In the genomic region with DNA sequence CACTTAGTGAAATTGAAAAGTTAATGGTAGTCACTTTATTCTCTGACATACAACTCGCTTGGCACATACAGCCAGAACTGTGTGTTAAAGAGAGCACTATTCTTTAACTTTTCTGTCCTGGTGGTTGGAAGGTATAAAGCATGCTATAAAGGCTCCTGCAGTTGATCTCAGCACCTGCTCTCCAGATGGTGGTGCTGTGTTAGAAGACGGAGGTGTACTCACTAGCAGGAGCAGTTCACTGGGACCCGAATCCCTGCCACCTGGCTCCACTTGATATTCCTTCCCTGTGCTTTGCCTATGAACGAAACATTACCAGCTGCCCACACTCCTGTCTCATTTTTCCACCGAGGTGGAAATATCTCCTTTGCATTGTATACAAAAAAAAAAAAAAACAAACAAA, we compare ENCODE assay signal across 19 mouse cellular contexts.
DNase-seq lines count a peak whose midpoint lies in the region; ATAC-seq and TF ChIP-seq lines count a peak whose summit lies in the region.
"Had no signal": no experiment of that assay in that cellular context is flagged by ENCODE, and none has a peak within 500 bp of the region (broad histone marks: within the 10 kb centered on the region; RNA-seq: fewer than 3 reads in every experiment).

No protein-coding gene starts in this region.

- ATAC-seq in kidney, postnatal 0 days (replicated peaks; ENCODE audit: low FRiP score, low read depth) = no peak
- ATAC-seq in Patski = no peak
- no peak for ATAC-seq in embryonic facial prominence, embryonic 14.5 days (ENCODE audit: low read depth)
- ATAC-seq in stomach, postnatal 0 days (ENCODE audit: low FRiP score, low TSS enrichment) = no peak
- ATAC-seq: forebrain, postnatal 0 days; intestine, embryonic 16.5 days; midbrain, embryonic 16.5 days had no signal

- CTCF ChIA-PET in Patski (lab: Charles Lee) = interaction anchor here (0.9 kb wide), 1 partner anchor 8 kb away, joined by 3 read pairs; no protein-coding TSS in a partner anchor

- no peak overlapping the region for H3K9ac ChIP-seq in kidney, postnatal 0 days (ENCODE audit: low read depth, low read length)
- H3K9ac ChIP-seq in embryonic facial prominence, embryonic 14.5 days (ENCODE audit: low read depth, low read length) = no peak overlapping the region
- H3K9ac ChIP-seq in stomach, postnatal 0 days (ENCODE audit: low read length) = no peak overlapping the region
- H3K9ac ChIP-seq: embryonic facial prominence, embryonic 12.5 days; forebrain, postnatal 0 days; hindbrain, embryonic 13.5 days; liver, embryonic 13.5 days; lung, embryonic 15.5 days had no signal

- H3K36me3 ChIP-seq in kidney, postnatal 0 days (ENCODE audit: insufficient read depth, low read length) = no peaks in the 10 kb centered on the region
- H3K36me3 ChIP-seq in embryonic facial prominence, embryonic 14.5 days (ENCODE audit: control insufficient read depth, insufficient read depth, low read length) = no peaks in the 10 kb centered on the region
- no peaks in the 10 kb centered on the region for H3K36me3 ChIP-seq in stomach, postnatal 0 days (ENCODE audit: control insufficient read depth, insufficient read depth, low read length)
- H3K36me3 ChIP-seq: embryonic facial prominence, embryonic 12.5 days; hindbrain, embryonic 13.5 days; liver, embryonic 13.5 days; lung, embryonic 15.5 days had no signal

- no peak for DNase-seq in kidney, postnatal 0 days (ENCODE audit: low spot score)
- no peak for DNase-seq in kidney, adult 18-20 months
- no peak for DNase-seq in Patski (ENCODE audit: low read depth, low spot score)
- peak; percentile 15 for DNase-seq in embryonic facial prominence, embryonic 14.5 days (ENCODE audit: low spot score)
- no peak for DNase-seq in stomach, postnatal 0 days (ENCODE audit: low spot score)
- no peak for DNase-seq in lung, postnatal 14 days
- no peak for DNase-seq in gastrocnemius, adult 2 months
- DNase-seq: cerebellum, postnatal 10 days; forebrain, postnatal 0 days; gastrocnemius, postnatal 14 days; kidney, postnatal 14 days; liver, embryonic 13.5 days; spleen, adult 18-20 months; thymus, postnatal 36 days had no signal

- no peak overlapping the region for H3K4me3 ChIP-seq in kidney, postnatal 0 days (replicated peaks; ENCODE audit: low read depth, low read length)
- H3K4me3 ChIP-seq in embryonic facial prominence, embryonic 14.5 days (ENCODE audit: low read depth, low read length) = no peak overlapping the region
- no peak overlapping the region for H3K4me3 ChIP-seq in stomach, postnatal 0 days (ENCODE audit: low read depth, low read length)
- no peak overlapping the region for H3K4me3 ChIP-seq in gastrocnemius, adult 2 months
- H3K4me3 ChIP-seq: embryonic facial prominence, embryonic 12.5 days; hindbrain, embryonic 13.5 days; liver, embryonic 13.5 days; lung, embryonic 15.5 days had no signal

- intact Hi-C loops in gastrocnemius, adult 2 months (cut with DNase I) = no loop called here

- TF ChIP-seq CTCF in kidney, postnatal 0 days (IDR thresholded peaks at IDR 0.05; ENCODE audit: low read depth) = peak; percentile 27; the same call in 1 of the 2 replicates
- peak; percentile 8 for TF ChIP-seq CTCF in Patski (IDR thresholded peaks at IDR 0.05)
- peak; percentile 14; the same call in 1 of the 2 replicates for TF ChIP-seq CTCF in stomach, postnatal 0 days (IDR thresholded peaks at IDR 0.05; ENCODE audit: low read depth)
- no peak for TF ChIP-seq CTCF in gastrocnemius, adult 2 months (IDR thresholded peaks at IDR 0.05)

- 58% methylated on average over 5 of the region's 5 CpGs for WGBS in kidney, postnatal 0 days
- WGBS in embryonic facial prominence, embryonic 14.5 days = 36% methylated on average over 5 of the region's 5 CpGs
- WGBS in stomach, postnatal 0 days = 56% methylated on average over 5 of the region's 5 CpGs

- no peak overlapping the region for H3K4me2 ChIP-seq in kidney, postnatal 0 days (ENCODE audit: low read length)
- H3K4me2 ChIP-seq in embryonic facial prominence, embryonic 14.5 days (ENCODE audit: low read depth, low read length) = no peak overlapping the region
- no peak overlapping the region for H3K4me2 ChIP-seq in stomach, postnatal 0 days (replicated peaks; ENCODE audit: low read depth)
- H3K4me2 ChIP-seq: embryonic facial prominence, embryonic 12.5 days; hindbrain, embryonic 13.5 days; liver, embryonic 13.5 days; lung, embryonic 15.5 days had no signal

- H3K4me1 ChIP-seq in kidney, postnatal 0 days (replicated peaks; ENCODE audit: insufficient read depth, low read length) = no peaks in the 10 kb centered on the region
- H3K4me1 ChIP-seq in embryonic facial prominence, embryonic 14.5 days (ENCODE audit: control insufficient read depth, insufficient read depth, low read length) = no peaks in the 10 kb centered on the region
- no peaks in the 10 kb centered on the region for H3K4me1 ChIP-seq in stomach, postnatal 0 days (replicated peaks; ENCODE audit: control insufficient read depth, insufficient read depth)
- H3K4me1 ChIP-seq: embryonic facial prominence, embryonic 12.5 days; liver, embryonic 13.5 days; lung, embryonic 15.5 days had no signal

- H3K9me3 ChIP-seq in kidney, postnatal 0 days (replicated peaks; ENCODE audit: low read length) = no peaks in the 10 kb centered on the region
- no peaks in the 10 kb centered on the region for H3K9me3 ChIP-seq in embryonic facial prominence, embryonic 14.5 days (ENCODE audit: control insufficient read depth, low read length)
- H3K9me3 ChIP-seq in stomach, postnatal 0 days (ENCODE audit: control insufficient read depth, low read length) = no peaks in the 10 kb centered on the region
- H3K9me3 ChIP-seq: embryonic facial prominence, embryonic 12.5 days; hindbrain, embryonic 13.5 days; liver, embryonic 13.5 days; lung, embryonic 15.5 days had no signal

- POLR2A ChIA-PET in Patski (lab: Charles Lee) = no interaction called here

- no peak for TF ChIP-seq EP300 in stomach, postnatal 0 days (optimal IDR thresholded peaks at IDR 0.05)

- in situ Hi-C loops in Patski (cut with MboI; ENCODE audit: low pct_unique_long_range_greater_than_20kb) = no loop called here

- H3K27ac ChIP-seq in kidney, postnatal 0 days = no peak overlapping the region
- H3K27ac ChIP-seq in embryonic facial prominence, embryonic 14.5 days (replicated peaks; ENCODE audit: low read depth, low read length) = no peak overlapping the region
- no peak overlapping the region for H3K27ac ChIP-seq in stomach, postnatal 0 days (replicated peaks)
- H3K27ac ChIP-seq in gastrocnemius, adult 2 months = no peak overlapping the region
- H3K27ac ChIP-seq: embryonic facial prominence, embryonic 12.5 days; hindbrain, embryonic 13.5 days; liver, embryonic 13.5 days; lung, embryonic 15.5 days had no signal

- H3K27me3 ChIP-seq in kidney, postnatal 0 days (ENCODE audit: insufficient read depth, low read length) = no peaks in the 10 kb centered on the region
- H3K27me3 ChIP-seq in Patski = no peaks in the 10 kb centered on the region
- no peaks in the 10 kb centered on the region; the same call in 1 of the 2 replicates for H3K27me3 ChIP-seq in embryonic facial prominence, embryonic 14.5 days (replicated peaks; ENCODE audit: control insufficient read depth, insufficient read depth, low read length)
- no peaks in the 10 kb centered on the region for H3K27me3 ChIP-seq in stomach, postnatal 0 days (ENCODE audit: control insufficient read depth, insufficient read depth, low read length)
- H3K27me3 ChIP-seq: liver, embryonic 13.5 days; lung, embryonic 15.5 days had no signal
